Mouse (Mus musculus) heart, postnatal 0 days (tissue): ENCODE results near the gene Ppil1.

ENCODE experiments used
- CTCF ChIP-seq: IDR thresholded peaks from 2 replicates; pipeline ENCODE4 v1.5.1; 2016; ENCODE audit warnings: antibody characterized with exemption, control low read depth, low read depth
- EP300 ChIP-seq: IDR thresholded peaks from 2 replicates; pipeline ENCODE4 v1.6.1; 2016; ENCODE audit warnings: antibody characterized with exemption, low read depth

GRCm38 (mm10) chr17:29295835-29296234 is 31.8 kb upstream of the Ppil1 start:
- TF ChIP-seq CTCF (no peak), EP300 (no peak)
